Mouse (Mus musculus): ENCODE data around the gene Acy3. TPM values are rescaled to one million over a fixed set of nuclear protein-coding genes. Genes with fewer than 3 reads are reported as not detected.
"Not testable (repeated sequence)": the region's sequence is repeated elsewhere in the genome, so short reads cannot be mapped to it uniquely, and the experiment has no call there.

The Acy3 gene
- total and polyA plus RNA-seq, 3 experiments = 5.9 to 12.1 TPM; not detected in 1

DNA sequence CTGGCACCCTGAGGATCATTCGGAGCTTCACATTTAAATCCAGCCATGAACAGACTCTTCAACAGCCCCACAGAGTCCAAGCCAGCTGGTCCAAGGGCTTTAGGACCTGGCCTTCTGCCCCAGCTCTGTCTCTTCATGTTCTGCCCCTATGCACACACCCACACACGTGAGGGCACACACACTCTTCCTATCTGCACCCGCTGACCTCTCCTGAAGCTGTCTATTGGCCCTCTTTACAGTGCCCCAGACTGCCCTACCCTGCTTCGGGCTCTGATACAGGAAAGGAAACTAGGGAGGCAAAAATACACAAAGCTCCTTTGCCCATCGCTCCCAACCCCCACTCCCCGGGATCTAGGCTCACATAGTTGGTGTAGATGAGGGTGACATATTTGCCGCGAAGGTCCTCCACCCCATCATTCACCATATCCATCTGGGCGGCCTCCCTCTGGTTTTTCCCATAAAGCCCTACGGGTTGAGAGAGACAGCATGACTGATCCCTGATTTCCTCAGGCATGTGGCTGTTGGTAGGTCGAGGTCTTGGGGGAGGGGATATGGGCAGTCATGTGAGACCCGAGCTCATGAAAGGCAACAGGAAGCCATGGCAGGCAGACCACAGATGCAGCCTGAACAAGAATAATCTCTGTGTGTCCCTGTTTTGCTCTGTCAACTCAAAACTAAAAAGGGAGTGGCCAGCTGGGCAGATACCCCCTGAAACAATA, 50.1 kb downstream of the Acy3 start:
- H3K36me3 ChIP-seq (ENCODE audit: control insufficient read depth in 1 of 2, insufficient read depth in 2 of 2, low read length in 2 of 2) = peaks cover 0 to 5% of the 10 kb centered on the region in 2 experiments; a peak in 2 of 4 replicates
- H3K9ac ChIP-seq (ENCODE audit: control insufficient read depth, low read depth, low read length, poor library complexity, severe bottlenecking) = no peak overlapping the region
- H3K9me3 ChIP-seq (replicated peaks; ENCODE audit: insufficient read depth, low read length) = no peaks in the 10 kb centered on the region
- DNase-seq (ENCODE audit: low read depth, low spot score) = no peak
- H3K27ac ChIP-seq (ENCODE audit: control insufficient read depth, low read depth, low read length) = no peak overlapping the region
- peaks cover 0 to 8% of the 10 kb centered on the region in 2 experiments; a peak in 2 of 4 replicates for H3K4me1 ChIP-seq (ENCODE audit: control insufficient read depth in 1 of 2, insufficient read depth in 2 of 2, low read length in 2 of 2)
- peaks cover 4% of the 10 kb centered on the region for H3K79me2 ChIP-seq (ENCODE audit: control insufficient read depth, insufficient read depth, low read length, poor library complexity)
- no peaks in the 10 kb centered on the region for H3K27me3 ChIP-seq (ENCODE audit: control insufficient read depth in 1 of 2, insufficient read depth in 2 of 2, low read length in 2 of 2)
- TF ChIP-seq MAX (IDR thresholded peaks at IDR 0.05; ENCODE audit: low read length) (no peak), MAZ (IDR thresholded peaks at IDR 0.05; ENCODE audit: low read depth, low read length) (no peak), MXI1 (IDR thresholded peaks at IDR 0.05; ENCODE audit: low read depth, low read length) (no peak), GABPA (IDR thresholded peaks at IDR 0.05; ENCODE audit: low read depth, low read length) (no peak), E2F4 (IDR thresholded peaks at IDR 0.05; ENCODE audit: borderline replicate concordance, low read depth, low read length) (no peak), ZKSCAN1 (IDR thresholded peaks at IDR 0.05; ENCODE audit: low read depth, low read length) (no peak)
- H3K4me3 ChIP-seq (ENCODE audit: control insufficient read depth in 1 of 2, insufficient read depth in 1 of 2, low read depth in 2 of 2, low read length in 2 of 2) = no peak overlapping the region

DNA sequence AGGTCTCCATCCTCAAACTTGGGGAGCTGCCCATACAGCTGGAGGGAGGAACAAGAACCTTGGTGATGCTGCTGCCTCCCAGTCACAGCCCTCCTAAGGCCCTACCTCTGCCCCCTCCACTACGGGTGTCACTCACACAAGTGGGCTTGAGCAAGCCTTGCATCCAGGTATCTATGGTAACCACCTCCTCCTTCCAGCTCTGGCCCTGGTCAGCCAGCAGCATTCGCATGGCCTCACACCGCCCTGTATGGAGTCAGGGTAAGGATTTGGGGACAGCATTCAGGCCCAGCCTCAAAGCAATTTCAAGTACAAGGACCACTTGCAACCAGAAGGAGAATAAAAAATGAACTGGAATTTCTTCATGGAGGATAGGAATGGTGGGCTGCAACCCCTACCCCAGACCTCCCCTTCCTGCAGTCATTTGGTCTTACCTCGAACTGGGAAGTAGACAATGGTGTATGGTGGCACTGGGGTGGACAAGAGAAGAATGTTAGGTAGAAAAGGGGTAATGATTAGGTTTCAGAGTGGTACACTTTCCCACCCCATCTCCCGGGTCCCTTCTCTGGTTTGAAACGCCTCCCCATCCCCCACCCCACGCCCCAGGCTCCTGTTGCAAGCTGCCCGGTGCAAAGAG, 50.9 kb downstream of the Acy3 start:
- H3K9ac ChIP-seq (ENCODE audit: control insufficient read depth, low read depth, low read length, poor library complexity, severe bottlenecking) = peak overlapping the region; percentile 84
- not testable (repeated sequence) for H3K27ac ChIP-seq (ENCODE audit: control insufficient read depth, low read depth, low read length); H3K9me3 ChIP-seq (replicated peaks; ENCODE audit: insufficient read depth, low read length); DNase-seq (ENCODE audit: low read depth, low spot score); H3K27me3 ChIP-seq (ENCODE audit: control insufficient read depth in 1 of 2, insufficient read depth in 2 of 2, low read length in 2 of 2); H3K4me1 ChIP-seq (ENCODE audit: control insufficient read depth in 1 of 2, insufficient read depth in 2 of 2, low read length in 2 of 2); H3K36me3 ChIP-seq (ENCODE audit: control insufficient read depth in 1 of 2, insufficient read depth in 2 of 2, low read length in 2 of 2); H3K79me2 ChIP-seq (ENCODE audit: control insufficient read depth, insufficient read depth, low read length, poor library complexity)
- peak overlapping the region; percentile 77 to 94 for H3K4me3 ChIP-seq (ENCODE audit: control insufficient read depth in 1 of 2, insufficient read depth in 1 of 2, low read depth in 2 of 2, low read length in 2 of 2)

DNA sequence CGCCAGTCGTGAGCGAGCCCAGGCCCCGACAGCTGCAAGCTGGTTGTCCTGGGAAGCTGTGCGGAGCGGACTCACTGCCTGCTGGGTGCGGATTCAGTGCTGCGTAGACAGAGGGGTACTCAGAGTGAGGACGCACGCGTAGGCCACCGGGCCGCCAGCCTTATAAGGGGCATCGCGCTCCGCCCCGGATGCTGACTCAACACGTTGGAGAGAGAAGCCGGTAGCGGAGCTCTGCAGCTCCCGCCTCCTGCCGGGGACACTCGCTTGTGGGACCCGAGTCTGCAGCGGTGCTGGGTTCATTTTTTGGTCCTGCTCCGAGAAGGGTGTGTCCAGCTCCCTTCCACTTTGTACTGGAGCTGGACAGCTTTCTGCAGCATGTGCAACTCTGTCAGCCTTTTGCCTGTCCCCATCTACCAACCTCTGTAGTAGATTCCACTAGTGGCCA, 51.4 kb downstream of the Acy3 start, which contains the start of gene Gstp1:
Gene Gstp1 (minus strand): TSS at position 198 of the 445 bp plus-strand sequence.
- no peaks in the 10 kb centered on the region for H3K27me3 ChIP-seq (ENCODE audit: control insufficient read depth in 1 of 2, insufficient read depth in 2 of 2, low read length in 2 of 2)
- peaks cover 4% of the 10 kb centered on the region for H3K79me2 ChIP-seq (ENCODE audit: control insufficient read depth, insufficient read depth, low read length, poor library complexity)
- no peaks in the 10 kb centered on the region for H3K9me3 ChIP-seq (replicated peaks; ENCODE audit: insufficient read depth, low read length)
- peak within 1 kb of the TSS; percentile 84 for H3K9ac ChIP-seq (ENCODE audit: control insufficient read depth, low read depth, low read length, poor library complexity, severe bottlenecking)
- peaks cover 0 to 8% of the 10 kb centered on the region in 2 experiments; a peak in 2 of 4 replicates for H3K4me1 ChIP-seq (ENCODE audit: control insufficient read depth in 1 of 2, insufficient read depth in 2 of 2, low read length in 2 of 2)
- peaks cover 0 to 5% of the 10 kb centered on the region in 2 experiments; a peak in 2 of 4 replicates for H3K36me3 ChIP-seq (ENCODE audit: control insufficient read depth in 1 of 2, insufficient read depth in 2 of 2, low read length in 2 of 2)
- peak within 1 kb of the TSS; percentile 46 for H3K27ac ChIP-seq (ENCODE audit: control insufficient read depth, low read depth, low read length)
- DNase-seq (ENCODE audit: low read depth, low spot score) = peak; percentile 93
- peak within 1 kb of the TSS; percentile 77 to 94 for H3K4me3 ChIP-seq (ENCODE audit: control insufficient read depth in 1 of 2, insufficient read depth in 1 of 2, low read depth in 2 of 2, low read length in 2 of 2)
- TF ChIP-seq SMC3 (IDR thresholded peaks at IDR 0.05; ENCODE audit: low read depth, low read length) (no peak), SIN3A (IDR thresholded peaks at IDR 0.05; ENCODE audit: low read length) (peak; percentile 73), UBTF (IDR thresholded peaks at IDR 0.05; ENCODE audit: borderline replicate concordance, insufficient read depth, low read depth, low read length) (0 out of 2 replicates have a peak, but pooled peaks have one; percentile 47), ELF1 (IDR thresholded peaks at IDR 0.05; ENCODE audit: low read depth, low read length) (peak; percentile 76), MXI1 (IDR thresholded peaks at IDR 0.05; ENCODE audit: low read depth, low read length) (peak; percentile 87), ETS1 (IDR thresholded peaks at IDR 0.05; ENCODE audit: low read depth, low read length) (peak; percentile 45; the same call in 1 of the 2 replicates), POLR2A (IDR thresholded peaks at IDR 0.05; ENCODE audit: control insufficient read depth in 1 of 2, insufficient read depth in 1 of 2, low read depth in 1 of 2, low read length in 2 of 2, poor library complexity in 1 of 2) (peak; percentile 93 to 98), EP300 (IDR thresholded peaks at IDR 0.05; ENCODE audit: low read depth in 1 of 2, low read length in 2 of 2) (peak; percentile 9 to 23; a peak in 1 of 4 replicates), MAX (IDR thresholded peaks at IDR 0.05; ENCODE audit: low read length) (peak; percentile 66; the same call in 1 of the 2 replicates), NRF1 (IDR thresholded peaks at IDR 0.05; ENCODE audit: insufficient read depth, low read depth, low read length, poor library complexity, severe bottlenecking) (peak; percentile 62), CHD2 (IDR thresholded peaks at IDR 0.05; ENCODE audit: low read length) (no peak), GABPA (IDR thresholded peaks at IDR 0.05; ENCODE audit: low read depth, low read length) (no peak), GATA1 (IDR thresholded peaks at IDR 0.05; ENCODE audit: low read depth, low read length) (no peak), MEF2A (IDR thresholded peaks at IDR 0.05; ENCODE audit: extremely low read depth, insufficient replicate concordance, low read depth, low read length, poor library complexity, severe bottlenecking) (no peak), BHLHE40 (IDR thresholded peaks at IDR 0.05; ENCODE audit: borderline replicate concordance, low read depth, low read length) (peak; percentile 12; the same call in 1 of the 2 replicates), USF1 (IDR thresholded peaks at IDR 0.05; ENCODE audit: low read depth, low read length) (0 out of 2 replicates have a peak, but pooled peaks have one; percentile 10), E2F4 (IDR thresholded peaks at IDR 0.05; ENCODE audit: borderline replicate concordance, low read depth, low read length) (no peak), ZMIZ1 (IDR thresholded peaks at IDR 0.05; ENCODE audit: low read depth, low read length) (peak; percentile 97), RAD21 (IDR thresholded peaks at IDR 0.05; ENCODE audit: low read depth, low read length) (no peak), POLR2AphosphoS2 (IDR thresholded peaks at IDR 0.05; ENCODE audit: low read length) (peak; percentile 95)

Measured in MEL (cell line).